Mouse (Mus musculus) CH12.LX (cell line): Measurements from ENCODE around the gene Pde5a. TPM values are rescaled to one million over a fixed set of nuclear protein-coding genes. Genes with fewer than 3 reads are reported as not detected.

Experiments used
- DNase-seq: peaks from one replicate; pipeline ENCODE4 v3.0.0-alpha.2; 2013; ENCODE audit errors: extremely low read depth
- H3K27ac ChIP-seq: 2 replicates; pipeline ENCODE4 v1.5.1; 2012; ENCODE audit warnings: low read depth, mild to moderate bottlenecking, control low read depth, moderate library complexity; ENCODE audit not compliant: insufficient read depth
- H3K27me3 ChIP-seq: replicated peaks from 2 replicates; pipeline ENCODE3; 2012; ENCODE audit warnings: inconsistent platforms
- H3K36me3 ChIP-seq, 2 experiments: replicated peaks in 1 of 2; 2 replicates each; pipeline versions ENCODE3 to v1.6.1; 2012; ENCODE audit warnings: inconsistent platforms in 1 of 2, low read length in 1 of 2, mild to moderate bottlenecking in 1 of 2, mixed read lengths in 1 of 2, moderate library complexity in 1 of 2; ENCODE audit not compliant: control insufficient read depth in 1 of 2, insufficient read depth in 1 of 2
- H3K4me1 ChIP-seq, 2 experiments: 2 replicates each; pipeline ENCODE4 v1.6.1; 2012; ENCODE audit warnings: inconsistent platforms in 1 of 2, moderate library complexity in 1 of 2; ENCODE audit not compliant: insufficient read depth in 2 of 2, control insufficient read depth in 1 of 2
- H3K4me2 ChIP-seq: 2 replicates; pipeline ENCODE4 v1.6.1; 2012; ENCODE audit warnings: low read depth, mild to moderate bottlenecking, control low read depth; ENCODE audit not compliant: poor library complexity, insufficient read depth, severe bottlenecking
- H3K4me3 ChIP-seq, 3 experiments: fragments of 150-350 bp in 1 of 3; sonication (generic) in 1 of 3; replicated peaks in 1 of 3; 2 replicates each; pipeline versions ENCODE3 to v1.5.1; 2011 to 2012; ENCODE audit warnings: low read depth in 2 of 3, low read length in 2 of 3, mild to moderate bottlenecking in 2 of 3, moderate library complexity in 2 of 3, control low read depth in 1 of 3, improper control_type of control experiment in 1 of 3, inconsistent platforms in 1 of 3, mixed read lengths in 1 of 3; ENCODE audit not compliant: poor library complexity in 1 of 3
- H3K79me2 ChIP-seq: replicated peaks from 2 replicates; pipeline ENCODE4 v1.6.1; 2012; ENCODE audit warnings: mild to moderate bottlenecking, moderate library complexity; ENCODE audit not compliant: control insufficient read depth, poor library complexity, insufficient read depth, severe bottlenecking; ENCODE audit errors: extremely low read depth
- H3K9ac ChIP-seq: 2 replicates; pipeline ENCODE4 v1.6.1; 2012; ENCODE audit warnings: low read depth, mild to moderate bottlenecking, control low read depth, moderate library complexity; ENCODE audit not compliant: insufficient read depth
- H3K9me3 ChIP-seq: replicated peaks from 2 replicates; pipeline ENCODE3; 2012; ENCODE audit warnings: low read length, inconsistent platforms, mixed read lengths
- BHLHE40 ChIP-seq: IDR thresholded peaks from 2 replicates; pipeline ENCODE4 v1.6.1; 2011; ENCODE audit warnings: mild to moderate bottlenecking, low read depth, low read length, improper control_type of control experiment
- CHD1 ChIP-seq: IDR thresholded peaks from 2 replicates; pipeline ENCODE4 v1.6.1; 2012; ENCODE audit warnings: low read depth, low read length, improper control_type of control experiment, inconsistent platforms
- CHD2 ChIP-seq: IDR thresholded peaks from 2 replicates; pipeline ENCODE4 v1.6.1; 2011; ENCODE audit warnings: low read length, improper control_type of control experiment
- CTCF ChIP-seq, 2 experiments: IDR thresholded peaks in 1 of 2; conservative IDR thresholded peaks in 1 of 2; 2 replicates each; pipeline ENCODE4 v1.5.1; 2011 to 2012; ENCODE audit warnings: low read depth in 2 of 2, low read length in 2 of 2, improper control_type of control experiment in 1 of 2, inconsistent platforms in 1 of 2, mild to moderate bottlenecking in 1 of 2, moderate library complexity in 1 of 2
- E2F4 ChIP-seq: IDR thresholded peaks from 2 replicates; pipeline ENCODE4 v1.6.1; 2011; ENCODE audit warnings: low read depth, low read length, improper control_type of control experiment; ENCODE audit not compliant: insufficient replicate concordance
- ELF1 ChIP-seq: IDR thresholded peaks from 2 replicates; pipeline ENCODE4 v1.6.1; 2014; ENCODE audit warnings: low read depth, mild to moderate bottlenecking, inconsistent platforms, low read length, improper control_type of control experiment
- EP300 ChIP-seq: IDR thresholded peaks from 2 replicates; pipeline ENCODE4 v1.6.1; 2011; ENCODE audit warnings: low read length, improper control_type of control experiment
- ETS1 ChIP-seq: conservative IDR thresholded peaks from 2 replicates; pipeline ENCODE4 v1.6.1; 2012; ENCODE audit warnings: low read depth, mild to moderate bottlenecking, inconsistent platforms, low read length, improper control_type of control experiment, moderate library complexity
- GABPA ChIP-seq: IDR thresholded peaks from 2 replicates; pipeline ENCODE4 v1.6.1; 2012; ENCODE audit warnings: low read depth, low read length, improper control_type of control experiment, inconsistent platforms; ENCODE audit not compliant: insufficient replicate concordance
- HCFC1 ChIP-seq: IDR thresholded peaks from 2 replicates; pipeline ENCODE4 v1.6.1; 2012; ENCODE audit warnings: low read depth, mild to moderate bottlenecking, inconsistent platforms, low read length, improper control_type of control experiment
- JUND ChIP-seq: conservative IDR thresholded peaks from 2 replicates; pipeline ENCODE4 v1.6.1; 2011; ENCODE audit warnings: low read depth, low read length, improper control_type of control experiment
- MAFK ChIP-seq: IDR thresholded peaks from 2 replicates; pipeline ENCODE4 v1.6.1; 2011; ENCODE audit warnings: low read length, improper control_type of control experiment; ENCODE audit not compliant: insufficient replicate concordance
- MAX ChIP-seq: IDR thresholded peaks from 2 replicates; pipeline ENCODE4 v1.6.1; 2011; ENCODE audit warnings: low read length, improper control_type of control experiment
- MAZ ChIP-seq: IDR thresholded peaks from 2 replicates; pipeline ENCODE4 v1.6.1; 2012; ENCODE audit warnings: low read depth, mild to moderate bottlenecking, inconsistent platforms, low read length, improper control_type of control experiment, moderate library complexity
- MEF2A ChIP-seq: IDR thresholded peaks from 2 replicates; pipeline ENCODE4 v1.6.1; 2014; ENCODE audit warnings: low read depth, mild to moderate bottlenecking, inconsistent platforms, low read length, improper control_type of control experiment, borderline replicate concordance
- MXI1 ChIP-seq: IDR thresholded peaks from 2 replicates; pipeline ENCODE4 v1.6.1; 2011; ENCODE audit warnings: mild to moderate bottlenecking, low read depth, low read length, improper control_type of control experiment
- NELFE ChIP-seq: IDR thresholded peaks from 2 replicates; pipeline ENCODE4 v1.6.1; 2011; ENCODE audit warnings: low read depth, low read length, improper control_type of control experiment
- POLR2AphosphoS2 ChIP-seq: IDR thresholded peaks from 2 replicates; pipeline ENCODE4 v1.6.1; 2011; ENCODE audit warnings: low read depth, low read length, improper control_type of control experiment
- RAD21 ChIP-seq: IDR thresholded peaks from 2 replicates; pipeline ENCODE4 v1.6.1; 2011; ENCODE audit warnings: low read depth, mild to moderate bottlenecking, low read length, improper control_type of control experiment, moderate library complexity
- RCOR1 ChIP-seq: conservative IDR thresholded peaks from 2 replicates; pipeline ENCODE4 v1.6.1; 2012; ENCODE audit warnings: low read depth, mild to moderate bottlenecking, inconsistent platforms, low read length, improper control_type of control experiment
- SMC3 ChIP-seq: IDR thresholded peaks from 2 replicates; pipeline ENCODE4 v1.6.1; 2011; ENCODE audit warnings: low read depth, low read length, improper control_type of control experiment
- TBP ChIP-seq: conservative IDR thresholded peaks from 2 replicates; pipeline ENCODE4 v1.6.1; 2011; ENCODE audit warnings: low read depth, low read length, improper control_type of control experiment
- UBTF ChIP-seq: IDR thresholded peaks from 2 replicates; pipeline ENCODE4 v1.6.1; 2012; ENCODE audit warnings: low read depth, mild to moderate bottlenecking, inconsistent platforms, low read length, improper control_type of control experiment, moderate library complexity
- USF1 ChIP-seq: IDR thresholded peaks from 2 replicates; pipeline ENCODE4 v1.6.1; 2014; ENCODE audit warnings: low read depth, mild to moderate bottlenecking, inconsistent platforms, low read length, improper control_type of control experiment
- USF2 ChIP-seq: conservative IDR thresholded peaks from 2 replicates; pipeline ENCODE4 v1.6.1; 2011; ENCODE audit warnings: low read depth, low read length, improper control_type of control experiment
- ZC3H11A ChIP-seq: IDR thresholded peaks from 2 replicates; pipeline ENCODE4 v1.6.1; 2012; ENCODE audit warnings: low read depth, mild to moderate bottlenecking, inconsistent platforms, low read length, improper control_type of control experiment
- ZKSCAN1 ChIP-seq: IDR thresholded peaks from 2 replicates; pipeline ENCODE4 v1.6.1; 2012; ENCODE audit warnings: low read depth, inconsistent platforms, low read length, improper control_type of control experiment, borderline replicate concordance
- ZMIZ1 ChIP-seq: IDR thresholded peaks from 2 replicates; pipeline ENCODE4 v1.6.1; 2012; ENCODE audit warnings: low read depth, mild to moderate bottlenecking, inconsistent platforms, low read length, improper control_type of control experiment
- ZNF384 ChIP-seq: IDR thresholded peaks from 2 replicates; pipeline ENCODE4 v1.6.1; 2012; ENCODE audit warnings: low read depth, low read length, improper control_type of control experiment, inconsistent platforms
- dilution Hi-C: fragments of 300-500 bp; cut with MboI; formaldehyde crosslinking; loops from 2 replicates; pipeline ENCODE4 v1.14.3; 2020; ENCODE audit warnings: low sequenced_read_pairs; ENCODE audit not compliant: extremely low pct_unique_long_range_greater_than_20kb, extremely low pct_ligation_motif_present
- in situ Hi-C: fragments of 300-500 bp; cut with MboI; formaldehyde crosslinking; loops from 3 replicates; pipeline ENCODE4 v1.14.3; 2019; ENCODE audit warnings: low sequenced_read_pairs, low pct_ligation_motif_present, low pct_unique_long_range_greater_than_20kb, mixed read lengths
- polyA plus RNA-seq: library from polyadenylated mRNA; unstranded; fragments of >175 nt; gene quantifications from 2 replicates; pipeline ENCODE4 v1.2.1, GENCODE M21; 2012; ENCODE audit warnings: low read depth; ENCODE audit not compliant: insufficient read length
- total RNA-seq, 2 experiments: library from RNA; depleted of rRNA; stranded (reverse); fragments of 300-350 nt in 1 of 2; fragments of >200 nt in 1 of 2; gene quantifications; 2 replicates each; pipeline ENCODE4 v1.2.3; 2012 to 2014

The Pde5a gene
- total and polyA plus RNA-seq, 3 experiments, result 0.60 to 1.1 (median 1.0) TPM

DNA sequence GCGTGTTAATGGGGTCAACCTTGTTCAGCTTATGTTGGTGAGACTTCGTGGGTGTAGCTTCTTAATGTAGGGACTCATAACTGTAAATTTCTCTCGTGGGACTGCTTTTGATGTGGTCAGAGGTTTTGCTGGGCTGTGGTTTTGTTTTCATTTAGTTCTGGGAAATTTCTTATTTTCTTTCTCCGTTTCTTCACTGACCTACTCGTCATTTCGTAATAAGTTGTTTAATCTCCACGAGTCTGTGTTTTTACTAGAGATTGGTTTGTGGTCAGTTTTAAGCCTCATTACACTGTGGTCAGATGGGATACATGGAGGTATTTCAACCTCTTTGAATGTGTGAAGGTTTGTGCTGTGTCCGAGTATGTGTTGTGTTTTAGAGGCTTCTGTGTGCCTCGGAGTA, 7.2 kb upstream of the Pde5a start:
- in situ Hi-C loops, result no loop called here
- TF ChIP-seq SMC3, result no peak
- TF ChIP-seq HCFC1, result no peak
- TF ChIP-seq UBTF, result no peak
- no peak for TF ChIP-seq MEF2A
- no peak for TF ChIP-seq JUND
- no peak for TF ChIP-seq MAX
- no peak for TF ChIP-seq ZKSCAN1
- no peak for TF ChIP-seq MAFK
- no peak for TF ChIP-seq BHLHE40
- TF ChIP-seq EP300, result no peak
- no peak for TF ChIP-seq ETS1
- no peak for TF ChIP-seq NELFE
- TF ChIP-seq ZC3H11A, result no peak
- no peak for TF ChIP-seq CHD2
- TF ChIP-seq USF2, result no peak
- TF ChIP-seq ZMIZ1, result no peak
- TF ChIP-seq USF1, result no peak
- no peak for TF ChIP-seq POLR2AphosphoS2
- H3K4me1 ChIP-seq, result no peaks in the 10 kb centered on the region

DNA sequence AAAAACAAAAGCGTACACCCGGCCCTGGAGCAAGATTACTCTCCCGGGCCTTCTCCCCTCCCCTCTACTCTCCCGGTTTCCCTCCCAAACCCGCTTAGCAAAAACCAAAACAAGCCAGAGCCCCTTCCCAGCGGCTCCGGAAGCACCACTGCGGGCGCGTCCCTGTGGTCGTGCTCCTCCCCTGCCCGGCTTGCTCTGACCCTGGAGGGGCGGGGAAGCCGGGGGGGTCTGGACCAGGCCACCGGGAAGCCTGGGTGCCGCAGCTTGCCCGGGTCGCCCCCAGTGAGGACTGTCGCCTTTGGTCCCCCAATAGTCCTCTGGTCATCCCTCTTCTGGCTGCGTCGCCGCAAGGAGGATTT, 833 bp downstream of the Pde5a start:
- in situ Hi-C loops, result no loop called here
- Histone ChIP-seq H3K4me2 (no peak overlapping the region), H3K36me3 (no peaks in the 10 kb centered on the region), H3K4me1 (no peaks in the 10 kb centered on the region), H3K79me2 (no peaks in the 10 kb centered on the region), H3K27ac (no peak overlapping the region), H3K27me3 (no peaks in the 10 kb centered on the region), H3K9ac (no peak overlapping the region), H3K4me3 (no peak overlapping the region), H3K9me3 (peaks cover 14% of the 10 kb centered on the region)
- DNase-seq, result no peak
- dilution Hi-C loops, result no loop called here
- TF ChIP-seq USF2 (no peak), ELF1 (no peak), RCOR1 (no peak), MXI1 (no peak), CTCF (conservative IDR thresholded peaks at IDR 0.05 in 1 of 2, IDR thresholded peaks at IDR 0.05 in 1 of 2; ENCODE audit: low read depth in 2 of 2, low read length in 2 of 2) (no peak), MAFK (no peak), NELFE (no peak), MEF2A (no peak), USF1 (no peak), CHD1 (no peak), MAZ (no peak), ZNF384 (no peak), BHLHE40 (no peak), GABPA (no peak), TBP (no peak), E2F4 (no peak), RAD21 (no peak), CHD2 (no peak), JUND (no peak)

More for the DNA sequence above, 7.2 kb upstream of the Pde5a start:
- Histone ChIP-seq H3K36me3 (no peaks in the 10 kb centered on the region), H3K9ac (no peak overlapping the region), H3K27me3 (no peaks in the 10 kb centered on the region), H3K4me3 (no peak overlapping the region), H3K9me3 (no peaks in the 10 kb centered on the region), H3K4me2 (peak overlapping the region; percentile 56; the same call in 1 of the 2 replicates), H3K79me2 (no peaks in the 10 kb centered on the region), H3K27ac (no peak overlapping the region)
- dilution Hi-C loops, result no loop called here
- no peak for DNase-seq
